Mouse (Mus musculus) forebrain, postnatal 0 days (tissue): ENCODE measurements at regions not wholly inside any gene's neighbourhood (a gene's known extent, or its start where the extent isn't known, plus 50 kb on each side); places are given as distances from the start of the nearest gene placed in this dataset.
A peak's percentile ranks its signal among the peaks of the same experiment; 100 is the strongest.

ENCODE experiments used
- ATAC-seq: fragments of 200-750 bp; cut with Nextera tagmentation; 2 replicates; pipeline ENCODE4 v1.8.0; 2017; ENCODE audit warnings: mild to moderate bottlenecking, moderate library complexity
- DNase-seq: peaks from one replicate; pipeline ENCODE4 v3.0.0-alpha.2; 2015
- H3K27ac ChIP-seq: fragments of 300-500 bp; sonication (generic); 2 replicates; pipeline ENCODE4 v1.5.1; 2014; ENCODE audit warnings: low read depth, mild to moderate bottlenecking, antibody characterized with exemption, low read length, moderate library complexity, mixed read lengths
- H3K27me3 ChIP-seq: fragments of 300-500 bp; sonication (generic); 2 replicates; pipeline ENCODE4 v1.6.1; 2014; ENCODE audit warnings: mild to moderate bottlenecking, low read length, mixed read lengths; ENCODE audit not compliant: insufficient read depth
- H3K36me3 ChIP-seq: fragments of 300-500 bp; sonication (generic); 2 replicates; pipeline ENCODE4 v1.6.1; 2014; ENCODE audit warnings: mild to moderate bottlenecking, moderate library complexity; ENCODE audit not compliant: insufficient read depth
- H3K4me1 ChIP-seq: fragments of 300-500 bp; sonication (generic); 2 replicates; pipeline ENCODE4 v1.6.1; 2014; ENCODE audit warnings: antibody characterized with exemption; ENCODE audit not compliant: insufficient read depth
- H3K4me2 ChIP-seq: fragments of 300-500 bp; sonication (generic); 2 replicates; pipeline ENCODE4 v1.6.1; 2014; ENCODE audit warnings: low read depth, mild to moderate bottlenecking, moderate library complexity
- H3K4me3 ChIP-seq: fragments of 300-500 bp; sonication (generic); 2 replicates; pipeline ENCODE4 v1.5.1; 2014; ENCODE audit warnings: low read depth, low read length, mixed read lengths
- H3K9ac ChIP-seq: fragments of 300-500 bp; sonication (generic); 2 replicates; pipeline ENCODE4 v1.6.1; 2014; ENCODE audit warnings: mild to moderate bottlenecking
- H3K9me3 ChIP-seq: fragments of 300-500 bp; sonication (generic); 2 replicates; pipeline ENCODE4 v1.6.1; 2016; ENCODE audit warnings: low read length
- CTCF ChIP-seq: sonication (generic); IDR thresholded peaks from 2 replicates; pipeline ENCODE4 v1.5.1; 2016; ENCODE audit warnings: antibody characterized with exemption, control low read depth, low read depth
- WGBS: fragments of 180-500 bp; shearing (Covaris S2); extraction: QIAGEN DNeasy Blood & Tissue Kit; methylation state at CpG from one replicate; pipeline ENCODE4 v1.1.7; 2014; 5-methylcytosine and 5-hydroxymethylcytosine counted together

GRCm38 (mm10) chr3:80204821-80205220 lies 320.5 kb downstream of the Fam198b start:
- H3K9me3 ChIP-seq = no peaks in the 10 kb centered on the region
- H3K4me3 ChIP-seq = no peak overlapping the region
- H3K27me3 ChIP-seq = no peaks in the 10 kb centered on the region
- TF ChIP-seq CTCF = no peak
- H3K4me1 ChIP-seq = peaks cover 9% of the 10 kb centered on the region; the same call in 1 of the 2 replicates
- no peaks in the 10 kb centered on the region; the same call in 1 of the 2 replicates for H3K36me3 ChIP-seq
- no peak for DNase-seq
- 55% methylated on average over 1 of the region's 1 CpGs for WGBS
- H3K9ac ChIP-seq = no peak overlapping the region
- ATAC-seq = no peak
- H3K27ac ChIP-seq = no peak overlapping the region
- no peak overlapping the region for H3K4me2 ChIP-seq

GRCm38 (mm10) chr3:80205351-80205750 lies 321.0 kb downstream of the Fam198b start:
- Histone ChIP-seq H3K4me3 (no peak overlapping the region), H3K4me1 (peaks cover 9% of the 10 kb centered on the region; the same call in 1 of the 2 replicates), H3K27me3 (no peaks in the 10 kb centered on the region), H3K27ac (no peak overlapping the region), H3K9ac (no peak overlapping the region), H3K9me3 (no peaks in the 10 kb centered on the region), H3K4me2 (no peak overlapping the region), H3K36me3 (no peaks in the 10 kb centered on the region; the same call in 1 of the 2 replicates)
- 32% methylated on average over 6 of the region's 6 CpGs for whole genome bisulfite sequencing
- no peak for ATAC-seq
- DNase-seq = peak; percentile 18
- no peak for TF ChIP-seq CTCF

- Histone ChIP-seq H3K27me3 (no peaks in the 10 kb centered on the region), H3K9me3 (no peaks in the 10 kb centered on the region), H3K36me3 (no peaks in the 10 kb centered on the region; the same call in 1 of the 2 replicates), H3K4me1 (peaks cover 9% of the 10 kb centered on the region), H3K9ac (no peak overlapping the region), H3K27ac (peak overlapping the region; percentile 78), H3K4me3 (no peak overlapping the region), H3K4me2 (no peak overlapping the region)
- WGBS = 2% methylated on average over 1 of the region's 1 CpGs
- no peak for TF ChIP-seq CTCF
- DNase-seq (peak; percentile 68), ATAC-seq (peak; percentile 86)
These were observed 322.7 kb downstream of the Fam198b start for GRCm38 (mm10) chr3:80207022-80207421.

- H3K9me3 ChIP-seq = no peaks in the 10 kb centered on the region
- no peak overlapping the region for H3K9ac ChIP-seq
- H3K4me3 ChIP-seq = no peak overlapping the region
- ATAC-seq (peak; percentile 55; the same call in 1 of the 2 replicates), DNase-seq (no peak)
- peak overlapping the region; percentile 78 for H3K27ac ChIP-seq
- no peaks in the 10 kb centered on the region for H3K27me3 ChIP-seq
- no peak overlapping the region for H3K4me2 ChIP-seq
- TF ChIP-seq CTCF = no peak
- H3K4me1 ChIP-seq = peaks cover 9% of the 10 kb centered on the region
- 48% methylated on average over 2 of the region's 2 CpGs for WGBS
- H3K36me3 ChIP-seq = no peaks in the 10 kb centered on the region; the same call in 1 of the 2 replicates
These were observed 323.7 kb downstream of the Fam198b start for GRCm38 (mm10) chr3:80208028-80208427.

GRCm38 (mm10) chr3:80209596-80209995 lies 325.3 kb downstream of the Fam198b start:
- Histone ChIP-seq H3K4me1 (peaks cover 9% of the 10 kb centered on the region), H3K4me2 (no peak overlapping the region), H3K9me3 (no peaks in the 10 kb centered on the region), H3K4me3 (no peak overlapping the region), H3K36me3 (no peaks in the 10 kb centered on the region; the same call in 1 of the 2 replicates), H3K27me3 (no peaks in the 10 kb centered on the region), H3K9ac (no peak overlapping the region), H3K27ac (no peak overlapping the region)
- TF ChIP-seq CTCF = no peak
- DNase-seq = no peak
- no peak for ATAC-seq

GRCm38 (mm10) chr3:80211323-80212109 lies 327.2 kb downstream of the Fam198b start:
- ATAC-seq (no peak; the same call in 1 of the 2 replicates), DNase-seq (no peak)
- Histone ChIP-seq H3K9me3 (no peaks in the 10 kb centered on the region), H3K4me3 (no peak overlapping the region), H3K9ac (no peak overlapping the region), H3K4me2 (no peak overlapping the region), H3K36me3 (no peaks in the 10 kb centered on the region), H3K27ac (peak overlapping the region; percentile 57), H3K27me3 (no peaks in the 10 kb centered on the region), H3K4me1 (peaks cover 4% of the 10 kb centered on the region)
- 48% methylated on average over 3 of the region's 3 CpGs for WGBS
- TF ChIP-seq CTCF = no peak

- WGBS = 29% methylated on average over 5 of the region's 5 CpGs
- Histone ChIP-seq H3K4me1 (no peaks in the 10 kb centered on the region), H3K27ac (no peak overlapping the region), H3K36me3 (no peaks in the 10 kb centered on the region), H3K4me3 (no peak overlapping the region), H3K9ac (no peak overlapping the region), H3K9me3 (no peaks in the 10 kb centered on the region), H3K4me2 (no peak overlapping the region), H3K27me3 (no peaks in the 10 kb centered on the region)
- TF ChIP-seq CTCF = no peak
- peak; percentile 60; the same call in 1 of the 2 replicates for ATAC-seq
- peak; percentile 34 for DNase-seq
These were observed 364.3 kb downstream of the Fam198b start for GRCm38 (mm10) chr3:80248611-80249010.
